Mouse (Mus musculus): Measurements from ENCODE around the gene Dhrs3. TPM values are rescaled to one million over a fixed set of nuclear protein-coding genes. Genes with fewer than 3 reads are reported as not detected.

Gene Dhrs3
- polyA plus RNA-seq (2014; fragmentation: Illumina TruSeq; extraction: RNeasy Lipid Tissue Mini Kit (QIAGEN cat#74804)) = 44.5 TPM

GRCm38 (mm10) chr4:144892133-144892936, at the start of gene Dhrs3:
TSS of gene Dhrs3 (plus strand) at chr4:144892827.

Other genes with a start within 250 kb of the Dhrs3 start
- gene Gm436, start 206.5 kb upstream of the Dhrs3 start, polyA plus RNA-seq (2014; fragmentation: Illumina TruSeq; extraction: RNeasy Lipid Tissue Mini Kit (QIAGEN cat#74804)) = not detected
- not detected for gene Gm13178, start 171.4 kb upstream of the Dhrs3 start, polyA plus RNA-seq (2014; fragmentation: Illumina TruSeq; extraction: RNeasy Lipid Tissue Mini Kit (QIAGEN cat#74804))
- gene Gm438, start 106.2 kb upstream of the Dhrs3 start, polyA plus RNA-seq (2014; fragmentation: Illumina TruSeq; extraction: RNeasy Lipid Tissue Mini Kit (QIAGEN cat#74804)) = not detected

Data from ovary, adult 10 weeks (tissue).